Mouse (Mus musculus): ENCODE results near the gene Pgf. TPM values are rescaled to one million over a fixed set of nuclear protein-coding genes. Genes with fewer than 3 reads are reported as not detected.

Gene Pgf
- polyA plus RNA-seq, 1 experiment from 2014 or later: 19.2 TPM

DNA sequence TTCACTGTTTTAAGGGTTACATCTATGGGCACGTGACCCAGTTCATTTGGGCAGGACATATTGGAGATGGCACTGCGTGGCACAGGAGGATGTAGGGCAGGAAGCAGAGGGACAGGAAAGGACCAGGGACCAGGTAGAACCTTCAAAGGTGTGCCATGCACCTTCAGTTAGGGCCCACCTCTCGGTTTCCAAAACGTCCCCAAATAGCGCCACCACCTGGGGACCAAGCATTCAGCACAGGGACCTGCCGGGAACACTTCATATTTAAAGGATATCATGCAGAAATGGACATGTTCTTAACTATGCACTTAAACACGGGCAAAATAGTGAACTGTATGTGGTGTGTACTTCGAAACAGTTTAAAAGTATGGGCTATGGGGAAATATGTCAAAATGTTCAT lies 26.5 kb upstream of the Pgf start:
- no peak overlapping the region for H3K9ac ChIP-seq (ENCODE audit: low read length)
- H3K4me2 ChIP-seq (ENCODE audit: low read length): no peak overlapping the region
- no peaks in the 10 kb centered on the region for H3K36me3 ChIP-seq (ENCODE audit: control insufficient read depth, insufficient read depth, low read length)
- DNase-seq (ENCODE audit: low spot score) (no peak), ATAC-seq (replicated peaks; ENCODE audit: low FRiP score, low TSS enrichment, low read depth) (no peak)
- no peaks in the 10 kb centered on the region for H3K27me3 ChIP-seq (replicated peaks; ENCODE audit: control insufficient read depth, insufficient read depth, low read length)
- no peak overlapping the region for H3K4me3 ChIP-seq (ENCODE audit: low read depth, low read length)
- H3K4me1 ChIP-seq (replicated peaks; ENCODE audit: control insufficient read depth, insufficient read depth, low read length): peaks cover 5% of the 10 kb centered on the region
- H3K27ac ChIP-seq (ENCODE audit: low read depth): no peak overlapping the region
- WGBS: 45% methylated on average over 8 of the region's 8 CpGs
- no peaks in the 10 kb centered on the region for H3K9me3 ChIP-seq (ENCODE audit: control insufficient read depth, low read length)

DNA sequence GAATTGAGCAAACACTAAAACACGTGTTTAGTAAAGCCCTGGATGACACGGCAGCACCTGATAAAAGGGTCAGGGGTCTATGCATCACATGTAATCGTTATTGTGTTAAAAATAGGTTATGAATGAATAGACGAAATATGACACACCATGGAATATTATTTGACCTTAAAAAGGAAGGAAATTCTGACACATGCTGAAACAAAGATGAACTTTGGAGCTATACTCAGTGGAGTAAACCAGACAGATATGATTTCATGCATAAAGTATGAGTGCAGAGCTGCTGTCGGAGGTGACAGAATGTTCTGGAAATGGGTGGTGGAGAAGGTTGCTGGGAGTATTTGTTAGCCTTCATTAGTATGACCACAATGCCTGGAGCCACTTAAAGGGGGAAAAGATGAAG lies 26.1 kb upstream of the Pgf start:
- 67% methylated on average over 5 of the region's 5 CpGs for whole genome bisulfite sequencing
- H3K27me3 ChIP-seq (replicated peaks; ENCODE audit: control insufficient read depth, insufficient read depth, low read length): no peaks in the 10 kb centered on the region
- no peak for DNase-seq (ENCODE audit: low spot score)
- ATAC-seq (replicated peaks; ENCODE audit: low FRiP score, low TSS enrichment, low read depth): no peak
- no peaks in the 10 kb centered on the region for H3K36me3 ChIP-seq (ENCODE audit: control insufficient read depth, insufficient read depth, low read length)
- H3K4me1 ChIP-seq (replicated peaks; ENCODE audit: control insufficient read depth, insufficient read depth, low read length): peaks cover 5% of the 10 kb centered on the region
- H3K4me2 ChIP-seq (ENCODE audit: low read length): no peak overlapping the region
- no peak overlapping the region for H3K4me3 ChIP-seq (ENCODE audit: low read depth, low read length)
- H3K9me3 ChIP-seq (ENCODE audit: control insufficient read depth, low read length): no peaks in the 10 kb centered on the region
- no peak overlapping the region for H3K9ac ChIP-seq (ENCODE audit: low read length)
- H3K27ac ChIP-seq (ENCODE audit: low read depth): no peak overlapping the region

DNA sequence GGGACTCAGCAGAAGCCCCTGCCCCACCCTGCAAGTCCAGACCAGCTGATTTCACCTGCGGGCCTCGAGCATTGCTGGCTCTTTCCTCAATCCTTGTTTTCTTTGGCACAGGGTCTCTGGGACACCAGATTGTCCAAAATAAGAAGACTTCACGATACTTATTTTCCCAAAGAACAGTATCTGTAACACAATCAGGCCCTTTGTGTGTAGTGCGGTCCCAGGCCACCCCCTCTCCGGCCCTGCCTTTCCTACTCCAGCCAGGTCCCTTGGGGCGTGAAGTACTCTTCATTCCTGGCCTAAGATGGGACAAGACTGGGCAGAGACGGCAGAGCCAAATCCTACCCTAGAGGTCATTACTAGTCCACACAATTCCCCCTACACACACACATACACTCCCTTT lies 24.6 kb upstream of the Pgf start:
- H3K9ac ChIP-seq (ENCODE audit: low read length): no peak overlapping the region
- peaks cover 13% of the 10 kb centered on the region for H3K4me1 ChIP-seq (replicated peaks; ENCODE audit: control insufficient read depth, insufficient read depth, low read length)
- ATAC-seq (replicated peaks; ENCODE audit: low FRiP score, low TSS enrichment, low read depth) (no peak), DNase-seq (ENCODE audit: low spot score) (no peak)
- no peak overlapping the region for H3K4me3 ChIP-seq (ENCODE audit: low read depth, low read length)
- no peaks in the 10 kb centered on the region for H3K9me3 ChIP-seq (ENCODE audit: control insufficient read depth, low read length)
- WGBS: 89% methylated on average over 7 of the region's 7 CpGs
- no peaks in the 10 kb centered on the region for H3K27me3 ChIP-seq (replicated peaks; ENCODE audit: control insufficient read depth, insufficient read depth, low read length)
- H3K27ac ChIP-seq (ENCODE audit: low read depth): no peak overlapping the region
- H3K36me3 ChIP-seq (ENCODE audit: control insufficient read depth, insufficient read depth, low read length): no peaks in the 10 kb centered on the region
- no peak overlapping the region for H3K4me2 ChIP-seq (ENCODE audit: low read length)

DNA sequence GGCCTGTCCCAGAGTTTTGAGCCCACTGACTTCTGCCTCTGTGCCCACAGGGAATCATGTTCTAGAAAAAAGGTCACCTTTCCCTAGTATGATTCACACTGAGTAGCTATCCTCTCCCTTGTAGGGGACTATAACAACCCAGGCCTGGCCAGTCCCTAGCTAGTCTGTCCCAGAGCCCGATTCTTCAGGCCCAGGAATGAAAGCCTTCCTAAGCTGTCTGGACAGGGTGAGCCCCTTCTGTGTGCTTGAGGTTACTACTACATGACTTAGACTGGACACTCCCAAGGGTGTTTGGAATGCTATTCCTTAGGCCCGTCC lies 24.2 kb upstream of the Pgf start:
- Histone ChIP-seq H3K9ac (ENCODE audit: low read length) (no peak overlapping the region), H3K27me3 (replicated peaks; ENCODE audit: control insufficient read depth, insufficient read depth, low read length) (no peaks in the 10 kb centered on the region), H3K4me1 (replicated peaks; ENCODE audit: control insufficient read depth, insufficient read depth, low read length) (peaks cover 16% of the 10 kb centered on the region), H3K9me3 (ENCODE audit: control insufficient read depth, low read length) (no peaks in the 10 kb centered on the region), H3K36me3 (ENCODE audit: control insufficient read depth, insufficient read depth, low read length) (no peaks in the 10 kb centered on the region), H3K4me3 (ENCODE audit: low read depth, low read length) (no peak overlapping the region), H3K27ac (ENCODE audit: low read depth) (no peak overlapping the region), H3K4me2 (ENCODE audit: low read length) (no peak overlapping the region)
- no peak for ATAC-seq (replicated peaks; ENCODE audit: low FRiP score, low TSS enrichment, low read depth)
- WGBS: 81% methylated on average over 2 of the region's 2 CpGs
- DNase-seq (ENCODE audit: low spot score): no peak

DNA sequence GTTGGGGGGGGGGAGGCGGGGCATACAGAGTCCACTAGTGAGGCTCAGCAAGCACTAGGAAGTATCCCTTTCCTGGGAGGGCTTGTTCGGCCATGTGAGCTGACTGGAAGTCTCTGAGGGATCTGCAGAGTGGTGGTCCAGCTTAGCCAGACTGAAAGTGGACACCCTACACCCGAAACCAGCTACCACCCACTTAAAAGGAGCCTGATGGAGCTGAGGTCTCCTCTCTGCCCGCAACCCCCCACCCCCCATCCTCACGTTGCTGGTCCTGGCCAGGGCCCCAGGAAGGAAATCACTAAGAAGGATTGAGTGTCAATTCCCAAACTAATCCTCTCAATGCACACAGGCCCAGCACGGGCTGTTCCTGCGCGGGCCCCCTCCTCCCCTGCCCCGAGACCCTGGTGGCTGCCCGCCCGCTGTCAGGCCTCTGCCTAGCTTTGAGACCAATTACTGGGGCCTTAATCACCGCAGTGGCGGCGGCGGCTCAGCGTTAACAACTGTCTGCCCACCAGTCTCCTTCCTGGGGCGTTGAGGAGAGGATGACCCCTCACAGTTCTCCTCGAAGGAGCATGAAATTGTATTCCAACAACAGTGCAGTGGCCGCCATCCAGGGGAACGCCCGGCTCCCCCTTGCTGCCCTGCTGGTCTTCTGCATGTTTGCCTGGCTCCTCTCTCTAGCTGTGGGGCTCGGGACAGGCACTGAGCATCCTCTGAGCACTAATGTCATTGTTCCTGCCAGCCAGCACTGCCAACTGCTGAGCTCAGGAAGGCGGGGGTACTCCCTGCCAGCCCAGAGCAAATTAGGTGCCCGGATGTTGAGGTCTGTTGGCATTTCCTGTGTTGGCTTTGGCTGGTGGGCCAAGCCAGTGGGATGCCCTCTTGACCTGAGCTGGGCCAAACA lies 23.6 kb upstream of the Pgf start:
- H3K4me2 ChIP-seq (ENCODE audit: low read length): no peak overlapping the region
- no peaks in the 10 kb centered on the region for H3K36me3 ChIP-seq (ENCODE audit: control insufficient read depth, insufficient read depth, low read length)
- ATAC-seq (replicated peaks; ENCODE audit: low FRiP score, low TSS enrichment, low read depth) (no peak), DNase-seq (ENCODE audit: low spot score) (no peak)
- no peak overlapping the region for H3K4me3 ChIP-seq (ENCODE audit: low read depth, low read length)
- no peak overlapping the region; the same call in 1 of the 2 replicates for H3K9ac ChIP-seq (ENCODE audit: low read length)
- H3K9me3 ChIP-seq (ENCODE audit: control insufficient read depth, low read length): no peaks in the 10 kb centered on the region
- 29% methylated on average over 24 of the region's 24 CpGs for WGBS
- H3K4me1 ChIP-seq (replicated peaks; ENCODE audit: control insufficient read depth, insufficient read depth, low read length): peaks cover 18% of the 10 kb centered on the region
- H3K27me3 ChIP-seq (replicated peaks; ENCODE audit: control insufficient read depth, insufficient read depth, low read length): no peaks in the 10 kb centered on the region
- H3K27ac ChIP-seq (ENCODE audit: low read depth): no peak overlapping the region

DNA sequence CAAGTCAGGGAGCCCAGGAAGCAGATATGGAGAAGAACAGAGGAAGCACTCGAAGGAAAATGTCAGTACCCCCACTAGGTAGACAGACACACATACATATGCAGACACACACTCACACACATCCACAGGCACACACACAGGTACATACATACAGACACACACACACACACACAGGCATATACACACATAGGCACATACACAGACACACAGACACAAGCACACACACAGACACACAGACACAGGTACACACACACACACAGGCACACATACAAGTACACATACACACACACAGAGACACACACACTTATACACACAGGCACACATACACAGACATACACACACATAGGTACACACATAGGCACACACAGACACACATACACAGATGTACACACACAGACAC lies 22.4 kb upstream of the Pgf start:
- no peak overlapping the region for H3K27ac ChIP-seq (ENCODE audit: low read depth)
- H3K9me3 ChIP-seq (ENCODE audit: control insufficient read depth, low read length): no peaks in the 10 kb centered on the region
- no peaks in the 10 kb centered on the region for H3K36me3 ChIP-seq (ENCODE audit: control insufficient read depth, insufficient read depth, low read length)
- H3K4me3 ChIP-seq (ENCODE audit: low read depth, low read length): no peak overlapping the region
- no peak overlapping the region for H3K4me2 ChIP-seq (ENCODE audit: low read length)
- no peak for ATAC-seq (replicated peaks; ENCODE audit: low FRiP score, low TSS enrichment, low read depth)
- DNase-seq (ENCODE audit: low spot score): no peak
- peaks cover 28% of the 10 kb centered on the region for H3K4me1 ChIP-seq (replicated peaks; ENCODE audit: control insufficient read depth, insufficient read depth, low read length)
- H3K27me3 ChIP-seq (replicated peaks; ENCODE audit: control insufficient read depth, insufficient read depth, low read length): no peaks in the 10 kb centered on the region
- WGBS: 67% methylated on average over 1 of the region's 1 CpGs
- H3K9ac ChIP-seq (ENCODE audit: low read length): no peak overlapping the region

DNA sequence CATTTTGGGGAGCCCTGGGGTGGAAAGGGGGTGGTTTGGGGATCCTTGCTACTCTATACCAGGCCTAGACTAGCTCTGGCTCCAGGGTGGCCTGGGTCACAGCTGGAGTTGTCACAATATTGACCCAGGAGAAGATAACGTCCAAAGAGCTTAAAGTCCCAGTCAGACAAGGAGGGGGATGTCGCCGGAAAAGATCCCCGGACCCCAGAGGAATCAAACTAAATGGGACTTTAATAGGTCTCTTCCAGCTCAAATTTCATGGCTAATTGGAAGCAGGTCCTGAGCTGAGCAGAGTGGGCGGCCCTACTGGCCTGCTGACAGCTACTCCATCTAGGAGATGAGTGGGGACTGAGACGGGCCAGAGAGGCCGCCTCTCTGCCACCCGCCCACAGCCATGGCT lies 20.3 kb upstream of the Pgf start:
- DNase-seq (ENCODE audit: low spot score) (no peak), ATAC-seq (replicated peaks; ENCODE audit: low FRiP score, low TSS enrichment, low read depth) (no peak)
- Histone ChIP-seq H3K4me1 (replicated peaks; ENCODE audit: control insufficient read depth, insufficient read depth, low read length) (peaks cover 42% of the 10 kb centered on the region), H3K36me3 (ENCODE audit: control insufficient read depth, insufficient read depth, low read length) (no peaks in the 10 kb centered on the region), H3K4me3 (ENCODE audit: low read depth, low read length) (no peak overlapping the region), H3K27ac (ENCODE audit: low read depth) (no peak overlapping the region), H3K9ac (ENCODE audit: low read length) (no peak overlapping the region), H3K27me3 (replicated peaks; ENCODE audit: control insufficient read depth, insufficient read depth, low read length) (no peaks in the 10 kb centered on the region), H3K4me2 (ENCODE audit: low read length) (no peak overlapping the region), H3K9me3 (ENCODE audit: control insufficient read depth, low read length) (no peaks in the 10 kb centered on the region)
- 41% methylated on average over 8 of the region's 8 CpGs for WGBS

DNA sequence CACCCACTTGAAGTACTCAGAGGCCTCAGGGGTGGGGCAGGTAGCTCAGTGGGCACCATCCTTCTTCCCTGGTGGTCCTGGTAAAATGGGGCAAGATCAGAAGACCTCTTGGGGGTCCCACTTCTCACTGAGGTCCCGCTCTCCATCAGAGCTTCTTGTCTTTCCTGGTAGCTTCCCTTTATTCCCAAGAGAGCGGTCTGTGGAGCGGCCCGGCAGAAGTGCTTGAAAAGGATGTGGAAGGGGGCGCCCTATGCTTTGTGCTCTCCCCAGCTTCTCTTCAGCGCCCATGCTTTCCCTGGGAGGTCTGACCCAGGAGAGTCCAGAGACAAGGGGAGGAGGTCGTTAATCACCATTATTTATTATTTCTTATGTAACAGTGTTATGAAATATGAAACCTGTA lies 19.8 kb upstream of the Pgf start:
- Histone ChIP-seq H3K4me2 (ENCODE audit: low read length) (no peak overlapping the region), H3K9ac (ENCODE audit: low read length) (no peak overlapping the region), H3K36me3 (ENCODE audit: control insufficient read depth, insufficient read depth, low read length) (no peaks in the 10 kb centered on the region), H3K4me3 (ENCODE audit: low read depth, low read length) (no peak overlapping the region), H3K27me3 (replicated peaks; ENCODE audit: control insufficient read depth, insufficient read depth, low read length) (no peaks in the 10 kb centered on the region), H3K4me1 (replicated peaks; ENCODE audit: control insufficient read depth, insufficient read depth, low read length) (peaks cover 47% of the 10 kb centered on the region), H3K27ac (ENCODE audit: low read depth) (no peak overlapping the region; the same call in 1 of the 2 replicates), H3K9me3 (ENCODE audit: control insufficient read depth, low read length) (no peaks in the 10 kb centered on the region)
- no peak for DNase-seq (ENCODE audit: low spot score)
- WGBS: 53% methylated on average over 7 of the region's 7 CpGs
- ATAC-seq (replicated peaks; ENCODE audit: low FRiP score, low TSS enrichment, low read depth): no peak

DNA sequence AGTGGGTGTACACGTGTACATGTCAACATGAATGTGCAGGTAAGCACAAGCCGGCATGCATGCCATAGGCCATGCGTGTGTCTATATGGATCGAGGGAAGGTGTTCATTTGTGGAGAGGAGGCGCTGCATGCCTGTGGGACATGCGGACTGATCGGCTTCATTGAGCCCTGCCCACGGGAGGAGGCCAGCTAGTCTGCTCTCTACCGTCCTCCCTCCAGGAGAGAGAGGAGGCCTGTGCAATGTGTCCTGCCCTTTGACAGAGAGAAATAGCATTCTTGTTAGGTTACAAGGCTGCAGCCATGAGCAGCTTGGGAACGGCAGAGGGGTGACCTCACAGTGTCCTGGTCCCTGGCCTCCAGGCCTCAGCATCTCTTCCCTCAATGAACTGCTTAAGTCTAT lies 18.6 kb upstream of the Pgf start:
- H3K9me3 ChIP-seq (ENCODE audit: control insufficient read depth, low read length): no peaks in the 10 kb centered on the region
- peaks cover 46% of the 10 kb centered on the region for H3K4me1 ChIP-seq (replicated peaks; ENCODE audit: control insufficient read depth, insufficient read depth, low read length)
- no peaks in the 10 kb centered on the region for H3K27me3 ChIP-seq (replicated peaks; ENCODE audit: control insufficient read depth, insufficient read depth, low read length)
- no peak overlapping the region for H3K4me2 ChIP-seq (ENCODE audit: low read length)
- H3K27ac ChIP-seq (ENCODE audit: low read depth): no peak overlapping the region
- H3K36me3 ChIP-seq (ENCODE audit: control insufficient read depth, insufficient read depth, low read length): no peaks in the 10 kb centered on the region
- DNase-seq (ENCODE audit: low spot score) (no peak), ATAC-seq (replicated peaks; ENCODE audit: low FRiP score, low TSS enrichment, low read depth) (no peak)
- no peak overlapping the region for H3K9ac ChIP-seq (ENCODE audit: low read length)
- 72% methylated on average over 10 of the region's 10 CpGs for WGBS
- no peak overlapping the region for H3K4me3 ChIP-seq (ENCODE audit: low read depth, low read length)

Data from intestine, embryonic 14.5 days (tissue).